Comparison of ENCODE assay signal across 10 mouse cellular contexts in genomic region chr8:87784227-87784626, GRCm38 (mm10).
DNase-seq lines count a peak whose midpoint lies in the region; ATAC-seq and TF ChIP-seq lines count a peak whose summit lies in the region.
"Had no signal": no experiment of that assay in that cellular context is flagged by ENCODE, and none has a peak within 500 bp of the region (broad histone marks: within the 10 kb centered on the region; RNA-seq: fewer than 3 reads in every experiment).

No protein-coding gene starts in this region.

- H3K4me2 ChIP-seq in heart, embryonic 13.5 days, result 0 out of 2 replicates have a peak overlapping the region, but pooled peaks have one; percentile 3
- H3K4me2 ChIP-seq in heart, embryonic 12.5 days, result no peak overlapping the region
- H3K4me2 ChIP-seq in heart, postnatal 0 days (ENCODE audit: low read depth, low read length), result peak overlapping the region; percentile 15; the same call in 1 of the 2 replicates
- no peak overlapping the region; the same call in 1 of the 2 replicates for H3K4me2 ChIP-seq in midbrain, embryonic 15.5 days
- H3K4me2 ChIP-seq: liver, embryonic 13.5 days had no signal

- no peak for TF ChIP-seq CTCF in heart, postnatal 0 days (IDR thresholded peaks at IDR 0.05; ENCODE audit: low read depth)

- peaks cover 21% of the 10 kb centered on the region for H3K4me1 ChIP-seq in heart, embryonic 13.5 days
- peaks cover 22% of the 10 kb centered on the region for H3K4me1 ChIP-seq in heart, embryonic 12.5 days (replicated peaks)
- peaks cover 9% of the 10 kb centered on the region; the same call in 1 of the 2 replicates for H3K4me1 ChIP-seq in brown adipose tissue, adult 24 weeks (ENCODE audit: control insufficient read depth, insufficient read depth, insufficient read length, low read length)
- H3K4me1 ChIP-seq in heart, postnatal 0 days (ENCODE audit: control insufficient read depth, insufficient read depth), result no peaks in the 10 kb centered on the region
- peaks cover 38% of the 10 kb centered on the region for H3K4me1 ChIP-seq in midbrain, embryonic 15.5 days
- H3K4me1 ChIP-seq: liver, embryonic 13.5 days had no signal

- 56% methylated on average over 13 of the region's 13 CpGs for WGBS in heart, embryonic 13.5 days
- 56% methylated on average over 13 of the region's 13 CpGs for WGBS in heart, embryonic 12.5 days
- 50% methylated on average over 13 of the region's 13 CpGs for WGBS in heart, postnatal 0 days
- WGBS in midbrain, embryonic 15.5 days, result 9% methylated on average over 13 of the region's 13 CpGs

- H3K27me3 ChIP-seq in heart, embryonic 13.5 days (replicated peaks), result no peaks in the 10 kb centered on the region
- no peaks in the 10 kb centered on the region for H3K27me3 ChIP-seq in heart, embryonic 12.5 days (replicated peaks)
- H3K27me3 ChIP-seq in heart, postnatal 0 days (ENCODE audit: control insufficient read depth, insufficient read depth, low read length), result 0 out of 2 replicates have a peak, but pooled peaks cover 3% of the 10 kb centered on the region
- H3K27me3 ChIP-seq in midbrain, embryonic 15.5 days (replicated peaks), result no peaks in the 10 kb centered on the region
- H3K27me3 ChIP-seq: liver, embryonic 13.5 days had no signal

- TF ChIP-seq EP300 in heart, postnatal 0 days (IDR thresholded peaks at IDR 0.05; ENCODE audit: low read depth), result no peak

- ATAC-seq in heart, embryonic 13.5 days (ENCODE audit: extremely low read depth, insufficient number of reproducible peaks, low FRiP score, low TSS enrichment), result no peak
- no peak for ATAC-seq in heart, embryonic 12.5 days (ENCODE audit: insufficient number of reproducible peaks, low FRiP score)
- ATAC-seq in heart, postnatal 0 days (ENCODE audit: insufficient read depth, low read depth), result no peak; the same call in 1 of the 2 replicates
- no peak for ATAC-seq in midbrain, embryonic 15.5 days (replicated peaks)

- no peaks in the 10 kb centered on the region for H3K9me3 ChIP-seq in heart, embryonic 13.5 days
- no peaks in the 10 kb centered on the region for H3K9me3 ChIP-seq in heart, embryonic 12.5 days (replicated peaks)
- no peaks in the 10 kb centered on the region for H3K9me3 ChIP-seq in heart, postnatal 0 days (replicated peaks; ENCODE audit: control insufficient read depth, low read length)
- H3K9me3 ChIP-seq in midbrain, embryonic 15.5 days, result no peaks in the 10 kb centered on the region
- H3K9me3 ChIP-seq: liver, embryonic 13.5 days had no signal

- 0 out of 2 replicates have a peak overlapping the region, but pooled peaks have one; percentile 8 for H3K9ac ChIP-seq in heart, embryonic 13.5 days
- no peak overlapping the region for H3K9ac ChIP-seq in heart, embryonic 12.5 days
- H3K9ac ChIP-seq in heart, postnatal 0 days (replicated peaks; ENCODE audit: low read depth, low read length), result no peak overlapping the region
- H3K9ac ChIP-seq in midbrain, embryonic 15.5 days, result no peak overlapping the region
- H3K9ac ChIP-seq: liver, embryonic 13.5 days had no signal

- H3K27ac ChIP-seq in heart, embryonic 13.5 days (replicated peaks), result no peak overlapping the region
- H3K27ac ChIP-seq in heart, embryonic 12.5 days (ENCODE audit: poor library complexity, severe bottlenecking), result no peak overlapping the region
- H3K27ac ChIP-seq in brown adipose tissue, adult 24 weeks (replicated peaks; ENCODE audit: low read depth, low read length), result peak overlapping the region; percentile 62
- H3K27ac ChIP-seq in heart, postnatal 0 days (ENCODE audit: low read depth), result 0 out of 2 replicates have a peak overlapping the region, but pooled peaks have one; percentile 11
- H3K27ac ChIP-seq in midbrain, embryonic 15.5 days, result peak overlapping the region; percentile 49
- H3K27ac ChIP-seq: liver, embryonic 13.5 days had no signal

- H3K36me3 ChIP-seq in heart, embryonic 13.5 days, result peaks cover 29% of the 10 kb centered on the region
- H3K36me3 ChIP-seq in heart, embryonic 12.5 days, result peaks cover 28% of the 10 kb centered on the region
- 0 out of 2 replicates have a peak, but pooled peaks cover 4% of the 10 kb centered on the region for H3K36me3 ChIP-seq in heart, postnatal 0 days (replicated peaks; ENCODE audit: control insufficient read depth, insufficient read depth, low read length)
- H3K36me3 ChIP-seq in midbrain, embryonic 15.5 days (replicated peaks), result peaks cover 12% of the 10 kb centered on the region; the same call in 1 of the 2 replicates
- H3K36me3 ChIP-seq: liver, embryonic 13.5 days had no signal

- no peak overlapping the region for H3K4me3 ChIP-seq in heart, embryonic 13.5 days
- no peak overlapping the region for H3K4me3 ChIP-seq in heart, embryonic 12.5 days
- no peak overlapping the region for H3K4me3 ChIP-seq in brown adipose tissue, adult 24 weeks (ENCODE audit: insufficient read depth, low read depth, low read length)
- no peak overlapping the region for H3K4me3 ChIP-seq in heart, postnatal 0 days (ENCODE audit: low read depth, low read length)
- no peak overlapping the region for H3K4me3 ChIP-seq in midbrain, embryonic 15.5 days
- H3K4me3 ChIP-seq: liver, embryonic 13.5 days had no signal

- peak; percentile 16 for DNase-seq in heart, postnatal 0 days (ENCODE audit: low spot score)
- no peak for DNase-seq in layer of hippocampus, postnatal 10 days (ENCODE audit: low spot score in 2 of 2)
- no peak for DNase-seq in natural killer cell, adult 2 months (ENCODE audit: low spot score in 2 of 2)
- DNase-seq in cerebellum, postnatal 25 days, result no peak
- DNase-seq: liver, embryonic 13.5 days; thymus, postnatal 36 days had no signal

Comparison
In these comparisons a context has a peak if more than half of its experiments do, and no peak if none do; other contexts are left out.
1. H3K27ac ChIP-seq: peak in brown adipose tissue, adult 24 weeks (single experiment), heart, postnatal 0 days (single experiment) and midbrain, embryonic 15.5 days (single experiment); none in heart, embryonic 13.5 days (single experiment) and heart, embryonic 12.5 days (single experiment).
2. H3K4me2 ChIP-seq: peak in heart, embryonic 13.5 days (single experiment) and heart, postnatal 0 days (single experiment); none in heart, embryonic 12.5 days (single experiment) and midbrain, embryonic 15.5 days (single experiment).